Mouse (Mus musculus) forebrain, embryonic 16.5 days (tissue): ENCODE measurements around the gene Gtf2e1. TPM values are rescaled to one million over a fixed set of nuclear protein-coding genes. Genes with fewer than 3 reads are reported as not detected.
A peak's percentile ranks its signal among the peaks of the same experiment; 100 is the strongest.

ENCODE experiments used
- ATAC-seq: fragments of 200-750 bp; cut with Nextera tagmentation; 2 replicates; pipeline ENCODE4 v1.8.0; 2017; ENCODE audit warnings: mild to moderate bottlenecking, moderate library complexity
- H3K27ac ChIP-seq: fragments of 300-500 bp; sonication (generic); 2 replicates; pipeline ENCODE4 v1.5.1; 2014; ENCODE audit warnings: low read length, control low read depth
- H3K27me3 ChIP-seq: fragments of 300-500 bp; sonication (generic); replicated peaks from 2 replicates; pipeline ENCODE4 v1.6.1; 2014; ENCODE audit warnings: low read length; ENCODE audit not compliant: control insufficient read depth, insufficient read depth
- H3K36me3 ChIP-seq: fragments of 300-500 bp; sonication (generic); 2 replicates; pipeline ENCODE4 v1.6.1; 2014; ENCODE audit not compliant: control insufficient read depth, insufficient read depth
- H3K4me1 ChIP-seq: fragments of 300-500 bp; sonication (generic); replicated peaks from 2 replicates; pipeline ENCODE4 v1.6.1; 2014; ENCODE audit warnings: low read length; ENCODE audit not compliant: control insufficient read depth, insufficient read depth
- H3K4me2 ChIP-seq: fragments of 300-500 bp; sonication (generic); 2 replicates; pipeline ENCODE4 v1.6.1; 2014; ENCODE audit warnings: mild to moderate bottlenecking, low read length, control low read depth
- H3K4me3 ChIP-seq: fragments of 300-500 bp; sonication (generic); replicated peaks from 2 replicates; pipeline ENCODE4 v1.5.1; 2014; ENCODE audit warnings: mild to moderate bottlenecking, low read length, control low read depth
- H3K9ac ChIP-seq: fragments of 300-500 bp; sonication (generic); replicated peaks from 2 replicates; pipeline ENCODE4 v1.6.1; 2014; ENCODE audit warnings: low read depth, low read length, control low read depth
- H3K9me3 ChIP-seq: fragments of 300-500 bp; sonication (generic); 2 replicates; pipeline ENCODE4 v1.6.1; 2016; ENCODE audit warnings: low read length; ENCODE audit not compliant: control insufficient read depth
- WGBS: fragments of 180-500 bp; shearing (Covaris S2); extraction: QIAGEN DNeasy Blood & Tissue Kit; methylation state at CpG from one replicate; pipeline ENCODE4 v1.1.7; 2014; 5-methylcytosine and 5-hydroxymethylcytosine counted together
- polyA plus RNA-seq: library from polyadenylated mRNA; unstranded; fragments of >200 nt; fragmentation: Nextera tagmentation; extraction: Ambion mirVana; gene quantifications from 2 replicates; pipeline ENCODE4 v1.2.1, GENCODE M21; 2015

The Gtf2e1 gene
- polyA plus RNA-seq, 1 experiment from 2014 or later, result 40.4 TPM

DNA sequence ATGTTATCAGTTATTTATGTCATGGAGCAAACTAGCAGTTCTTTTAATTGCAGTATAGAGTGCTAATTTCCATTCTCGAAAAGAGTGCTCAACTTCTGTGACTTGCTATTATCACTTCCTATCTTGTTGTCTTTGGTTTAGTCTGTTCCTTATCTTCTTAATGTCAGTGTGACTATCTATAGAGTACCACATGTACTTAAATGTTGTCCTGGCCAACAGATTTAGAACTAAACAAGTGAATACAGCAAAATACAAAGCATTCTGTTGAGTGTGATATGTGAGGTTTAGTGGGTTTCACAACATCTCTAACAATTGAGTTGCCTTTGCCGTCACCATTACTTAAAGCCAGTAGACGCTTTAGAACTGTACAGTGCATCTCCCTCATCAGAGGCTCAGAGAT lies 13.2 kb upstream of the Gtf2e1 start:
- Histone ChIP-seq H3K4me3 (no peak overlapping the region), H3K9me3 (no peaks in the 10 kb centered on the region), H3K27ac (no peak overlapping the region), H3K9ac (no peak overlapping the region), H3K4me1 (no peaks in the 10 kb centered on the region), H3K4me2 (no peak overlapping the region), H3K27me3 (no peaks in the 10 kb centered on the region), H3K36me3 (peaks cover 6% of the 10 kb centered on the region; the same call in 1 of the 2 replicates)
- WGBS, result 96% methylated on average over 3 of the region's 3 CpGs
- no peak for ATAC-seq

DNA sequence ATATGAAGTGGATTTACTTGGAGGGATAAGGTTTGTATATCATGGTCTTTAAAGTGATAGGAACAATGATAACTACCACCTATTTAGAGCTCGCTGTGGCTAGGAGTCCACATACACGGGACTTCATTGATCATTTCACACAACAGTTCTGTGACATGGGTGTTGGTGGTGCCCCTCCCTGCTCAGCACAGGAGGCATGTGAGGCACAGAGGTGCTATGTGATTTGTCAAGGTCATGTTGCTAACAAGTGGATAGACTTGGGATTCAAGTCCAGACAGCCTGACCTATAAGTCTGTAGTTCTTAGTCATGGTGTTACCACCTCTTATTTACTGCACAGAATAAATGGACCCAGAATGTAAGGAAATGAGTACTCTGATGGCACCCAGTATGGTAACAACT lies 11.4 kb upstream of the Gtf2e1 start:
- Histone ChIP-seq H3K9me3 (no peaks in the 10 kb centered on the region), H3K27ac (no peak overlapping the region), H3K9ac (no peak overlapping the region), H3K4me3 (no peak overlapping the region), H3K4me1 (peaks cover 4% of the 10 kb centered on the region), H3K36me3 (no peaks in the 10 kb centered on the region), H3K4me2 (no peak overlapping the region), H3K27me3 (no peaks in the 10 kb centered on the region)
- ATAC-seq, result no peak
- WGBS, result 97% methylated on average over 2 of the region's 2 CpGs

DNA sequence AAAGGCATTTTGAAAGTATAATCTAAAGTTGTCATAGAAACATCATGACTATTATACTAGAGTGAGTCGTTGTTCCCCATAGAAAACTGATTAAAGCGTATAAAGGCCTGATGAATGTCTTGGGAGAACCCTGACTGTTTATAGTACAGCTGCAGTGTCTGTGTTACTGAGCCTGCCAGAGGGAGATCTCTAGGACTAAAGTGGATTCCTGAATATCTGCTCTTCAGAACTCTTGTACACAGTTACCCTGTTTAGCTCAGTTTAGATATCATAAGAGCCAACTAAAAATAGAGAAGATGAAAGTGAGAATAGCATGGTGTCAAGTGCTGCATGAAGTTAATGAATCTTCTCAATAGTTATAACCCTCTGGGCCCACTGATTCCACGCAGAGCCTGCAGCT lies 10.7 kb upstream of the Gtf2e1 start:
- Histone ChIP-seq H3K4me2 (no peak overlapping the region), H3K36me3 (no peaks in the 10 kb centered on the region), H3K4me1 (peaks cover 4% of the 10 kb centered on the region), H3K27me3 (no peaks in the 10 kb centered on the region), H3K4me3 (no peak overlapping the region), H3K9me3 (no peaks in the 10 kb centered on the region), H3K9ac (no peak overlapping the region), H3K27ac (no peak overlapping the region)
- 74% methylated on average over 3 of the region's 3 CpGs for WGBS
- ATAC-seq, result no peak

DNA sequence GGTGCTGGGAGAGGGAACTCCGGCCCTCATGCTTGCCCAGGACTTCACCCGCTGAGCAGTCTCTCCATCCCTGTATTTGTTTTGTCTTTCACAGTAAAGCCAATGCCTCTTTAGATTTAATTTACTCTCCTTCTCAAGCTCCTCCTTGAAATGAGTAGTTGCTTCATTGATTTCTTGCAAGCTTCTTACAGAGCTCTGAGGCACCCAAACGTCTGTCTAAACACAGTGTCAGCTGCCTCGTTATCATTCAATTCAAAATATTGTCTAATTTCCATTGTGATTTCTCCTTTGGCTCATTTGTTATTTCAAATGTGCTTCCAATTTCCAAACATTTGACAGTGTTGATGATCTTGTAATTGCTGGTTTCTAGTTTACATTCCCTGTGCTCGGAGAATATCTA lies 6.7 kb upstream of the Gtf2e1 start:
- peak overlapping the region; percentile 48; the same call in 1 of the 2 replicates for H3K27ac ChIP-seq
- H3K4me1 ChIP-seq, result peaks cover 4% of the 10 kb centered on the region
- H3K9me3 ChIP-seq, result no peaks in the 10 kb centered on the region
- no peak overlapping the region for H3K4me2 ChIP-seq
- WGBS, result 31% methylated on average over 5 of the region's 5 CpGs
- no peaks in the 10 kb centered on the region for H3K27me3 ChIP-seq
- H3K36me3 ChIP-seq, result no peaks in the 10 kb centered on the region
- no peak overlapping the region for H3K9ac ChIP-seq
- ATAC-seq, result peak; percentile 83
- H3K4me3 ChIP-seq, result no peak overlapping the region

DNA sequence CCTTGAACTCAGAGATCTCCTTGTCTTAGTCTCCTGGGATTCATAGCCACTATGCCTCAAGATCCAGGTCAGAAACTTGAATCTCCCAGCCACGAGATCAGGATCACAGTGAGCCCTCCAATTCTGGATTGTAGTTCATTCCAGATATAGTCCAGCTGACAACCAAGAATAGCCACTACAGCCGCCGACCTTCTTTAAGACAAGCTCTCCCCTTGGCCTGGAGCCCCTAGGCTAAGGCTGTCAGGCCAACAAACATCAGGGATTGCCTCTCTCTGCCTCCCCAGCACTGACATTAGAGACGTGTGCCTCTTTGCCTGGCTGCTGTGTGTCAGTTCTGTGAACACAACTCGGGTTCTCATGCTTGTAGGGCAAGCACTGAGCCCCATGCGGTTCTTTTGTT lies 1.2 kb upstream of the Gtf2e1 start:
- ATAC-seq, result no peak
- no peaks in the 10 kb centered on the region for H3K9me3 ChIP-seq
- H3K4me2 ChIP-seq, result no peak overlapping the region; the same call in 1 of the 2 replicates
- no peak overlapping the region for H3K27ac ChIP-seq
- H3K4me1 ChIP-seq, result peaks cover 20% of the 10 kb centered on the region
- H3K27me3 ChIP-seq, result no peaks in the 10 kb centered on the region
- H3K36me3 ChIP-seq, result no peaks in the 10 kb centered on the region; the same call in 1 of the 2 replicates
- H3K4me3 ChIP-seq, result no peak overlapping the region
- no peak overlapping the region for H3K9ac ChIP-seq
- 85% methylated on average over 6 of the region's 6 CpGs for WGBS

DNA sequence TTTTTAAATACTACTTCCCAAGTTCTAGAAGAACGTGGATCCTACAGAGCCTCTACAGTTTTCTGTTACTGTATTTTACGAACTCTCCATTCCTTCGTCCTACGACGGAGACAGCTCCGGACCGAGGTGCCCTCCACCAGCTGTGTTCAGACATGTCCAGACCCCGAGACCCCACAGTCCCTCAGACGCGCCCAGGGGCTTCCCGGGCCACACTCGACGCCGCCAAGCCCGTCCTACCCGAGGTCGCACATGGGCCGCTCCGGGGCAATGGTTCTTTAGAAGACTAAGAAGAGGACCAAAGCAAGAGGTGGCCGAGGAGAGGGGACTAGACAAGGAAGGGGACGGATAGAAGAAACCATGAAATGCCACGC lies 364 bp downstream of the Gtf2e1 start:
- Histone ChIP-seq H3K4me2 (peak overlapping the region; percentile 92), H3K4me1 (peaks cover 20% of the 10 kb centered on the region), H3K9ac (peak overlapping the region; percentile 97), H3K9me3 (no peaks in the 10 kb centered on the region), H3K36me3 (no peaks in the 10 kb centered on the region; the same call in 1 of the 2 replicates), H3K4me3 (peak overlapping the region; percentile 94), H3K27ac (peak overlapping the region; percentile 95), H3K27me3 (no peaks in the 10 kb centered on the region)
- under 1% methylated on average over 22 of the region's 22 CpGs for WGBS
- ATAC-seq, result peak; percentile 48

DNA sequence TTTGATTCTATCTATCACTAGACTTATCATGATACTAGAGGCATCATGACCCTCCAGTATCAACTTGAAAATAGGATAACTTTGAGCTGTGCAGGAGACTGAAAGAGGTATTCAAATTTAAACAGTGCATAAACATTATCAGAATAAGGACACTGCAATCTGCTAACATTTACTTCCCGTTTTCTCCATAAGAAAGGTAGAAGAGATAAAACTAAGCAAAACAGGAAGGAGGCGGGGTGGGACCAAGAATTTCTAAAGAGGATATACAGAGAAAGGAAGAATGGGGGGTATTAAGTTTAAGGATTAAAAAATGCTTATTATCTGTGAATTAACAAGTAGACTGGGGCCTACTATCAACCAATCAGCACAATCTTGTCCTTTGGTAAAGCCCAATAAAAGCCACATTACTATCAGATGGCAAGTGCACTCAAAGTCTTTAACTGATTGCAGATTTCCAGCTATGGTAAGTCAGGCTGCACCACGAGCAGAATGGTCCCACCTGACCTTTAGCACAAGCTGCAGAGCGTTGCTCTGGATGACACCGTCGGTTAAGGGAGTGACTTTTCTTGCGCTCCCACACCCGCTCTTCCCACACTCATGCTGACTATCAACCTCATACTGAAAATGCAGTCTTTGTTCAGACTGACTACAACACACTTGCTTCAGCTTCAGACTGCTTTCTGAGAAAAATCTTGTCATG lies 6.1 kb downstream of the Gtf2e1 start:
- 93% methylated on average over 8 of the region's 8 CpGs for WGBS
- Histone ChIP-seq H3K9ac (no peak overlapping the region), H3K36me3 (no peaks in the 10 kb centered on the region; the same call in 1 of the 2 replicates), H3K4me1 (peaks cover 9% of the 10 kb centered on the region), H3K4me3 (no peak overlapping the region), H3K27ac (no peak overlapping the region), H3K4me2 (no peak overlapping the region), H3K9me3 (no peaks in the 10 kb centered on the region), H3K27me3 (no peaks in the 10 kb centered on the region)
- no peak for ATAC-seq

DNA sequence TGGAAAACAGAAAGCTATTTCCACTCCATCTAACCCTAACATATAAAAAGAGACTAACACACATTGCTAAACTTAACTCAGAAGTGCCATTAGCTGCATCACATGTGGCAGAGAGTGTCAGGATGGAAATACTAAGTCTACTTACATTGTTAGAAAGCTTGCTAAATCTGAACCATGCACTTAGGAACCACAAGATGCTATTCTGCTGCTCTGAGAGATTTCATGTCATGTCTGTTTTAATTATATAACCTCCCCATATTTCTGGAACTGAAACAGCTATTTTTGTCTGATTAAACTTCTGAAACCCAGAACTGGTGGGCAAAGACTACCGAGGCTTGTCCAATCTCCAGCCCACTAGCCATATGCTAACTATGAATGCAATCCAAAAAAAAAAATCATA lies 7.5 kb downstream of the Gtf2e1 start:
- no peak for ATAC-seq
- no peak overlapping the region for H3K4me2 ChIP-seq
- no peak overlapping the region for H3K4me3 ChIP-seq
- H3K36me3 ChIP-seq, result no peaks in the 10 kb centered on the region; the same call in 1 of the 2 replicates
- H3K9me3 ChIP-seq, result no peaks in the 10 kb centered on the region
- H3K4me1 ChIP-seq, result no peaks in the 10 kb centered on the region
- no peaks in the 10 kb centered on the region for H3K27me3 ChIP-seq
- WGBS, result 89% methylated on average over 1 of the region's 1 CpGs
- no peak overlapping the region for H3K27ac ChIP-seq
- H3K9ac ChIP-seq, result no peak overlapping the region

DNA sequence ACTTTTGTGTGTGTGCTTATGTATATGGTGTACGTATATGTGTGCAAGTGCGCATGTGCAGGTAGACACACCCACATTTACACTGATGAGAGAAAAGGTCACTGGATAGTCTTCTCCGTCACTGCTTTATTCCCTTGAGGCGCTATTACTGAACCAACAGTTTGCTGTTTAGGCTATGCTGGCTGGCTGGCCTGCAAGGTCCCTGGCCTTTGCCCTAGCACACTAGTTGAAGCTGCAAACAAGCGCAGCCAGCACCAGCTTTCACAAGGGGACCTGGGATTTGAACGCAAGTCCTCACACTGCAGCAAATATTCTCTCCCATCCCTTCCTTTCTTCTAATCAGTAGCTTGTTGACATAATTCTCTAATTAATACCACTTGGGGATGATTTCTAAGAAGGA lies 9.4 kb downstream of the Gtf2e1 start:
- H3K36me3 ChIP-seq, result no peaks in the 10 kb centered on the region
- no peak overlapping the region for H3K9ac ChIP-seq
- no peak overlapping the region for H3K4me2 ChIP-seq
- H3K27me3 ChIP-seq, result no peaks in the 10 kb centered on the region
- no peak overlapping the region for H3K27ac ChIP-seq
- no peak for ATAC-seq
- H3K4me1 ChIP-seq, result no peaks in the 10 kb centered on the region
- WGBS, result 94% methylated on average over 6 of the region's 6 CpGs
- H3K4me3 ChIP-seq, result no peak overlapping the region
- no peaks in the 10 kb centered on the region for H3K9me3 ChIP-seq
